Mouse (Mus musculus) ovary, adult 2 months (tissue): ENCODE measurements around the gene Timm23. TPM values are rescaled to one million over a fixed set of nuclear protein-coding genes. Genes with fewer than 3 reads are reported as not detected.

Experiments used
- polyA plus RNA-seq: library from polyadenylated mRNA; depleted of rRNA; stranded (reverse); fragments of >200 nt; gene quantifications from 2 replicates; pipeline ENCODE4 v1.2.3, GENCODE M21; 2012; rRNA removed

Timm23 gene
- polyA plus RNA-seq: 243 and 307 TPM in 2 replicates

GRCm38 (mm10) chr14:32201791-32202451 lies at the start of gene Timm23, which contains the start of gene Parg:
Gene Timm23, minus strand, starts transcription at chr14:32201898.
Gene Parg, plus strand, starts transcription at chr14:32201949.

GRCm38 (mm10) chr14:32159690-32160246 lies 41.9 kb downstream of the Timm23 start, which contains the start of gene Ncoa4:
Gene Ncoa4, plus strand, starts transcription at chr14:32159865.

DNA sequence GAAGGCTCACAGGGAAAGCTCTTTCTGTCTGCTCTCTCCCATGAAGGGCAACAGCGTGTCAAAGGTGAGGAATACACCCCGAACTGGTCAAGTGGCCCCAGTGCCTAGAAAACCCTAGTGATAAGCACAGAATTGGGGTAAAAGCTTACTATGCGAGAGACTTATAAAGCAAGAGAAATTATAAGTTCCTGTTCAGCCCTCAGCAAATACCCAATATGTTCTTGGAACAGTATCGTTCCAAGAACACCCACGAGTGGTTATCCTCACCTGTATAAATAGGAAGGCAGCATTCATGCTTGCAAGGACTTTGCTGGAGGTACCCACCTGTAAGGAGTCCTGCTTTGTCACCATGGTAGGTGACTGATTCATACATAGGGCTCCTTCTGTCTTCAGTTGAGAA lies 60.0 kb downstream of the Timm23 start, which contains the start of gene Msmb:
Msmb (plus strand) TSS at position 301 of the 400 bp plus-strand sequence.

Other genes starting within 250 kb of the Timm23 start
- 23.3 and 25.4 TPM in 2 replicates for gene Galnt15, start 172.9 kb downstream of the Timm23 start, polyA plus RNA-seq
- gene Oxnad1, start 116.5 kb downstream of the Timm23 start, polyA plus RNA-seq: 14.0 and 15.4 TPM in 2 replicates
- 12.7 and 14.1 TPM in 2 replicates for gene Dph3, start 116.2 kb downstream of the Timm23 start, polyA plus RNA-seq
- not detected in 2 replicates for gene Msmb, start 59.9 kb downstream of the Timm23 start, polyA plus RNA-seq
- gene Ncoa4, start 42.0 kb downstream of the Timm23 start, polyA plus RNA-seq: 34.3 and 49.4 TPM in 2 replicates
- gene Parg, start 51 bp upstream of the Timm23 start, polyA plus RNA-seq: 4.5 and 5.4 TPM in 2 replicates
- gene Ogdhl, start 120.1 kb upstream of the Timm23 start, polyA plus RNA-seq: 19.1 and 20.0 TPM in 2 replicates
- gene 1700024G13Rik, start 186.5 kb upstream of the Timm23 start, polyA plus RNA-seq: 8.0 and 9.1 TPM in 2 replicates